Mouse (Mus musculus) midbrain, postnatal 0 days (tissue): Measurements from ENCODE around the gene 4930572O03Rik. TPM values are rescaled to one million over a fixed set of nuclear protein-coding genes. Genes with fewer than 3 reads are reported as not detected.
"Not testable (repeated sequence)": the region's sequence is repeated elsewhere in the genome, so short reads cannot be mapped to it uniquely, and the experiment has no call there.

Experiments
- ATAC-seq: fragments of 200-750 bp; cut with Nextera tagmentation; 2 replicates; pipeline ENCODE4 v1.8.0; 2017; ENCODE audit warnings: moderate number of reproducible peaks, mild to moderate bottlenecking, moderate TSS enrichment, moderate library complexity; ENCODE audit not compliant: low FRiP score
- DNase-seq: peaks from one replicate; pipeline ENCODE4 v3.0.0-alpha.2; 2015; ENCODE audit warnings: low spot score
- H3K27ac ChIP-seq: fragments of 300-500 bp; sonication (generic); 2 replicates; pipeline ENCODE4 v1.5.1; 2014; ENCODE audit warnings: low read depth, mild to moderate bottlenecking, low read length, mixed read lengths
- H3K27me3 ChIP-seq: fragments of 300-500 bp; sonication (generic); 2 replicates; pipeline ENCODE4 v1.6.1; 2014; ENCODE audit warnings: low read length, control low read depth, mixed read lengths; ENCODE audit not compliant: insufficient read depth
- H3K36me3 ChIP-seq: fragments of 300-500 bp; sonication (generic); 2 replicates; pipeline ENCODE4 v1.6.1; 2014; ENCODE audit warnings: low read length, control low read depth, mixed read lengths; ENCODE audit not compliant: insufficient read depth
- H3K4me1 ChIP-seq: fragments of 300-500 bp; sonication (generic); 2 replicates; pipeline ENCODE4 v1.6.1; 2014; ENCODE audit warnings: mild to moderate bottlenecking, control low read depth, antibody characterized with exemption, low read length, mixed read lengths; ENCODE audit not compliant: insufficient read depth
- H3K4me2 ChIP-seq: fragments of 300-500 bp; sonication (generic); 2 replicates; pipeline ENCODE4 v1.6.1; 2014; ENCODE audit warnings: low read depth, mild to moderate bottlenecking, low read length, mixed read lengths; ENCODE audit not compliant: poor library complexity, severe bottlenecking
- H3K4me3 ChIP-seq: fragments of 300-500 bp; sonication (generic); 2 replicates; pipeline ENCODE4 v1.5.1; 2014; ENCODE audit warnings: low read depth, mild to moderate bottlenecking, low read length, moderate library complexity
- H3K9ac ChIP-seq: fragments of 300-500 bp; sonication (generic); replicated peaks from 2 replicates; pipeline ENCODE4 v1.6.1; 2014; ENCODE audit warnings: mild to moderate bottlenecking, low read length, moderate library complexity, mixed read lengths; ENCODE audit not compliant: poor library complexity, severe bottlenecking
- H3K9me3 ChIP-seq: fragments of 300-500 bp; sonication (generic); 2 replicates; pipeline ENCODE4 v1.6.1; 2016; ENCODE audit warnings: low read length, control low read depth
- WGBS: fragments of 180-500 bp; shearing (Covaris S2); extraction: QIAGEN DNeasy Blood & Tissue Kit; methylation state at CpG from one replicate; pipeline ENCODE4 v1.1.7; 2014; 5-methylcytosine and 5-hydroxymethylcytosine counted together
- polyA plus RNA-seq: library from polyadenylated mRNA; unstranded; fragments of >200 nt; fragmentation: Nextera tagmentation; extraction: Ambion mirVana; gene quantifications from 2 replicates; pipeline ENCODE4 v1.2.1, GENCODE M21; 2015
- total RNA-seq: library from RNA; depleted of rRNA; stranded (reverse); fragments of >200 nt; gene quantifications from 2 replicates; pipeline ENCODE4 v1.2.3, GENCODE M21; 2014

4930572O03Rik gene
- total and polyA plus RNA-seq, 2 experiments from 2014 or later = not detected

DNA sequence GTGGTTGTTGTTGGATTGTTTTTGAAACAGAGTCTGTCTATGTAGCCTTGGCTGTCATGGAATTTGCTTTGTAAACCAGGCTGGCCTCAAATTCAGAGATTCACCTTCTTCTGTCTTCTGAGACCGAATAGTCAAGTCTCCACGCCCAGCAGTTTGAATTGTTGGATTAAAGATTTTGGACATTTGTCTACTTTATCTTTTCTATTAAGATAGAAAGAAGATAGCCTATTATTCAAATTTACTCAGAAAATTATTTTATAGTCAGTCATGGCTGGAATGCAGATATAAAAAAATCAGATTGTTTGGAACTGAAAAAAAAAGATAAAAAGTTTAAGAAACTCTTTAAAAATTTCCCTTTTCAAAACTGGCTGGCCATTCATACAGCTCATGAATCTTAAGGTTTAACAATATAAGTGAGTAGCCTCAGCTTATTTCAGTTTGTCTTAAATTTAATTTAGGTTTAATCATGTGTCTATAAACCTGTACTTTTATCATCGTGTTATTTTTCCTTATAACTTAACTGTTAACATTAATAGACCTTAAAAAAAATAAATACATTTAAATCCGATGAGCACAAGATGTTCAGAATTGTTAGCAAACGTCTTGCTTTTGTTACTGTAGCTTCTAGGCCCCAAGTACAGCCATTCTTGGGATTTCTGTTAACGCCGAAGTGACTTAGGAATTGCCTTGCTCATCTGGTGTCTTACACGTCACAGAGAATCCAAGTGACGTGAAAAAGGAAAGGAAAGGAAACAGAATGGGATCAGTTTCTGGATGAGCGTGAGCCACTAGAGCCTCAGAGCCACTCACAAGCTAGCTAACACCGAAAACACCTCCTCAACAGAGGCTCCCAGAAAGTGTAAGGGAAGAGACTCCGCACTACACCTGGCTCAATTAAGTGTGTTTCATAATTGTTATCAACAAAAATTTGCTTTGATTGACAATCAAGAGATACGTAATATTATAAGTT lies 23.4 kb upstream of the 4930572O03Rik start:
- H3K27ac ChIP-seq, H3K4me2 ChIP-seq, H3K4me1 ChIP-seq, H3K4me3 ChIP-seq, H3K36me3 ChIP-seq, H3K27me3 ChIP-seq, H3K9me3 ChIP-seq, DNase-seq, H3K9ac ChIP-seq: not testable (repeated sequence)
- peak; percentile 83 for ATAC-seq
- WGBS = 69% methylated on average over 13 of the region's 13 CpGs

GRCm38 (mm10) chr5:15678907-15679306 lies 22.0 kb upstream of the 4930572O03Rik start:
- H3K9me3 ChIP-seq, H3K4me1 ChIP-seq, H3K4me2 ChIP-seq, H3K4me3 ChIP-seq, H3K27me3 ChIP-seq, ATAC-seq, DNase-seq, H3K9ac ChIP-seq, H3K36me3 ChIP-seq, H3K27ac ChIP-seq: not testable (repeated sequence)
- 64% methylated on average over 2 of the region's 2 CpGs for WGBS

- H3K27me3 ChIP-seq, H3K4me3 ChIP-seq, H3K36me3 ChIP-seq, H3K27ac ChIP-seq, DNase-seq, ATAC-seq, H3K9ac ChIP-seq, H3K4me2 ChIP-seq, H3K4me1 ChIP-seq: not testable (repeated sequence)
- peaks cover 11% of the 10 kb centered on the region; the same call in 1 of the 2 replicates for H3K9me3 ChIP-seq
- WGBS = 78% methylated on average over 2 of the region's 4 CpGs
Measured at GRCm38 (mm10) chr5:15677750-15678149, 20.9 kb upstream of the 4930572O03Rik start.

DNA sequence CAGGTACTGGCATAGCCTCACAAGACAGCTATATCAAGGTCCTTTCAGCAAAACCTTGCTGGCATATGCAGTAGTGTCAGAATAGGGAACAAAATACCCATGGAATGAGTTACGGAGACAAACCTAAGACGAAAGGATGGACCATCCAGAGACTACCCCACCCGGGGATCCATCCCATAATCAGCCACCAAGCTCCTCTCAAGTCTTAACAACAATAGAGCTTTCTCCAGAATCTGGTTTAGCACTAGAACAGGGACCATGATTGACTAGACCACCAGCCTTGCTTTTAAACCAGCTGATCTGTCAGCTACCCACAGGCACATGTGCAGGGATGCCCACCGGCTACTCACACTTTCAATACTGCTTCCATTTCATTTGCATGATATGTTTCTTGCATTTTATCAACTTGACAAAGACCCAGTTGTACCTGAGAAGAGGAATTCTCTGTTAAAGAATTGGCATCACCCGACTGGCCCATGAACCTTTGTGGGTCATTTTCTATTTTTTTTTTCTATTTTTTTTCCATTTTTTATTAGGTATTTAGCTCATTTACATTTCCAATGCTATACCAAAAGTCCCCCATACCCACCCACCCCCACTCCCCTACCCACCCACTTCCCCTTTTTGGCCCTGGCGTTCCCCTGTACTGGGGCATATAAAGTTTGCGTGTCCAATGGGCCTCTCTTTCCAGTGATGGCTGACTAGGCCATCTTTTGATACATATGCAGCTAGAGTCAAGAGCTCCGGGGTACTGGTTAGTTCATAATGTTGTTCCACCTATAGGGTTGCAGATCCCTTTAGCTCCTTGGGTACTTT lies 17.8 kb upstream of the 4930572O03Rik start:
- not testable (repeated sequence) for H3K27me3 ChIP-seq, H3K27ac ChIP-seq, DNase-seq, H3K36me3 ChIP-seq, H3K9ac ChIP-seq, H3K4me1 ChIP-seq, H3K4me3 ChIP-seq, H3K4me2 ChIP-seq
- ATAC-seq = peak; percentile 78
- peaks cover 15% of the 10 kb centered on the region for H3K9me3 ChIP-seq
- 88% methylated on average over 5 of the region's 8 CpGs for WGBS

- H3K27ac ChIP-seq, H3K4me3 ChIP-seq, ATAC-seq, H3K4me2 ChIP-seq, H3K27me3 ChIP-seq, H3K9ac ChIP-seq, H3K4me1 ChIP-seq, DNase-seq, H3K36me3 ChIP-seq: not testable (repeated sequence)
- 83% methylated on average over 2 of the region's 2 CpGs for WGBS
- peaks cover 15% of the 10 kb centered on the region for H3K9me3 ChIP-seq
Measured at GRCm38 (mm10) chr5:15673989-15674388, 17.1 kb upstream of the 4930572O03Rik start.

DNA sequence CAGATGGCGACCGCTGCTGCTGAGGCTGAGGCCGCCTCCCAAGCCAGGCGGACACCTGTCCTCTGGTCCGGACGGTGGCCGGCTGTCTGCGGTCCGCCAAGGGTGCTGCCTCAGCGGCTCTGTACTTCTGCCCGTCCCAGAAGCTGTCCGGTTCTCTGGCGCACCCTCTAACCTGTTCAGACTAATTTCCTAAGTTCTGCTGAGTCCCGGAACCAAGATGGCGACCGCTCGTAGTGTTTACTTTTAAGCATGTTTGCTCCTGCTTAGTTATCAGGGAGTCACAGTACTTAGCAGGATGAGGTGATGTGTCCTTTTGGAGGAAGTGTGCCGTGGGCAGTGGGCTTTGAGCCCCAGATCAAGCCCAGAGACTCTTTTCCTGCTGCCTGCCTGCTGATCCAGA lies 13.9 kb upstream of the 4930572O03Rik start:
- H3K36me3 ChIP-seq, H3K4me1 ChIP-seq, DNase-seq, H3K27ac ChIP-seq, H3K9ac ChIP-seq, H3K4me2 ChIP-seq, H3K27me3 ChIP-seq, H3K4me3 ChIP-seq: not testable (repeated sequence)
- peaks cover 11% of the 10 kb centered on the region for H3K9me3 ChIP-seq
- peak; percentile 44; the same call in 1 of the 2 replicates for ATAC-seq
- 89% methylated on average over 7 of the region's 18 CpGs for WGBS

DNA sequence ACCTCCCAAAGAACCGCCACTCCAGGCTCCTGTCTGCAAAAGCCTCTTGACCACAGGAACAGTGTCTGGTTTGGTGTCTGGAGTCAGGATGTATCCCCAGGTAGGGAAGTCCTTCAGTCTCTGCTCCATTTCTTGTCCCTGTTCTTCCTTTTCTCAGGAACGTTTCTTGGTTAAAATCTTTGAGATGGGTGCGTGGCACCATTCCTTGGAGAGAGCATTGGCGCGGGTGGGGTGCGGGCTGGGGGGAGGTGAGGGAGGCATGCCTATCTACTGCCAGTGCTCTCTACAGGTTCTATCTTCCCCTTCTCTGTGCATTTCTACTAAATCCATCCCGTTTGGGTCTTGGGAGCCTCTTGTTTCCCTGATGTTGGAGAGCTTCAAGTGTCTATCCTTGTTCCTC lies 7.0 kb upstream of the 4930572O03Rik start:
- H3K36me3 ChIP-seq, ATAC-seq, H3K27me3 ChIP-seq, H3K9me3 ChIP-seq, H3K4me2 ChIP-seq, H3K4me1 ChIP-seq, DNase-seq, H3K27ac ChIP-seq, H3K9ac ChIP-seq, H3K4me3 ChIP-seq: not testable (repeated sequence)
- 75% methylated on average over 6 of the region's 7 CpGs for WGBS
